Mouse (Mus musculus) left cerebral cortex, adult 18-20 months (tissue): ENCODE measurements around the gene Gria3. TPM values are rescaled to one million over a fixed set of nuclear protein-coding genes. Genes with fewer than 3 reads are reported as not detected.

Source experiments
- DNase-seq, 2 experiments: peaks; one replicate each; pipeline ENCODE4 v3.0.0; 2021 to 2022; ENCODE audit warnings: low spot score in 2 of 2, mixed read lengths in 1 of 2
- microRNA-seq, 2 experiments: library from miRNA; unstranded; fragments of <30 nt; microRNA quantifications; one replicate each; pipeline ENCODE4 v1.2.0; 2021
- total RNA-seq, 2 experiments: library from RNA; stranded (reverse); gene quantifications; 2 replicates each; pipeline ENCODE4 v1.2.3; 2021

Gene Gria3
- total RNA-seq, 2 experiments from 2014 or later, result 192 to 215 TPM

DNA sequence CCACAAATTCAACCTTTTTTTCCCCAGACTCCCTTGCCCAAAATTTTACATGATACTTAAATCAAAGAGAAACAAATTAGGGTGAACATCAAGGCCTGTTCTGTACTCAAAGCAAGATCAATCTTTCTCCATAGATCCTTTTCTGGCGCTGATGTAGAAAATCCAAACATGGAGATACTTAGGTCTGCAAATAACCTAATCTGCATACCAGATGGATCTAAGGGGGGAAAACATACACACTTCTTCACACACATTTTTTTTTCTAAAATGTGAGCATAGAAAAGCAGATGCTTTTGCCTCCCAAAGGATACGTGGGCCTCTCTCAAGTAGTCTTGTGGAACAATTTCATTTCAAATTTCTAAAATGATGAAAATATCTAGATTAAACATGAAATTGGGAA lies 164.2 kb downstream of the Gria3 start:
- DNase-seq, result no peak

DNA sequence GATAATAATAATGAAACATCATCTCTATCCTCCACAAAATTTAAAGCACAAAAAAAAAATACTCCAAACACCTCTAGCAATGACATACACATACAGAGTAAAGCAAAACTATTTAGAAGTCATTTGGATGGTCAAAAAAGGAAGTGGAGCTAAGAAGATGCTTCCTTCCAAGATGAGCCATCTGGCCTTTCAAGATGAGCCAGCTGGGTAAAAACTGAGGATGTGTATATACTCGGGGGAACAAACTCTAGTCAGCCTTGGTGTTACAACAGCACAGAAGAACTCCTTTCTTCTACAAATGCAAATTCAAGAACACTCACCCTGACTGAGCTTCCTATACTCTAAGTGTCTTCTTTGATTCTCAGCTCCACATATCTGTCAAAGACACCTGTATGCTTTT lies 172.4 kb downstream of the Gria3 start:
- peak in 1 of 2 experiments; percentile 9 for DNase-seq

DNA sequence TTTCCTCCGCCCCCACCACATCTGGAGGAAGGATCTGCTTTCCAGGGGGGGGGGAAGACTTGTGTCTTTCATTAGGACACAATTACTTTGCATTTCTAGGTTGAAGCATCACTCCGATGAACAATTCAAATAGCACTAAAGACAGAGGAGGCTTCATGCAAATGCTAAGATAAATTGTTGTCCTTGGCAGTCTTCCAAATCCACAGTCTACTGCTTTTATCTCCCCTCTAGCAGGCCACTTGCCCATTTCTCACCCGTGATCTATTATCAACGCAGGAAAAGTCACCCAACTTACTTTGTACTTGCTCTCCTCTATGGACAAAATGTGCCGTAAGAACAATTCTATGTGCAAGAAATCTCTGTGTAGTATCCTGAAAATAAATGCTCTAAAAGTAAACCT lies 178.1 kb downstream of the Gria3 start:
- no peak for DNase-seq

DNA sequence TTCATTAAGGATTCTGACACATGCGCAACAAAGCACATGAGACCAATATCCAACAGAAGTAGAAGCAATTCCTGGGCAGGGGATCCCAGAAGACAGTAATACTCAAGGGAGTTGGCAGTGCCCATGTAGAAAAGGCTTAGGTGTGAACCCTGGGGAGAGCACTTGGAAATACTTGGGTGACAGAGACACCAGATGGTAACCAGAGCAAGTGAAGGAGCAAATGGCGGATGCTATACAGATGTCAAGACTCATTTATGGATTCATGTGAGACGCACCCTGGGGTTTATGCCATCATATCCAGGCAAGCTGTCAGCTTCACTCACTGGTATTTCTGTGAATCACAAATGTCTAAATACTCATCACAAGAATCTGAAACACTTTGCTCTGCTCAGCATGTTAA lies 187.0 kb downstream of the Gria3 start:
- DNase-seq, result no peak

DNA sequence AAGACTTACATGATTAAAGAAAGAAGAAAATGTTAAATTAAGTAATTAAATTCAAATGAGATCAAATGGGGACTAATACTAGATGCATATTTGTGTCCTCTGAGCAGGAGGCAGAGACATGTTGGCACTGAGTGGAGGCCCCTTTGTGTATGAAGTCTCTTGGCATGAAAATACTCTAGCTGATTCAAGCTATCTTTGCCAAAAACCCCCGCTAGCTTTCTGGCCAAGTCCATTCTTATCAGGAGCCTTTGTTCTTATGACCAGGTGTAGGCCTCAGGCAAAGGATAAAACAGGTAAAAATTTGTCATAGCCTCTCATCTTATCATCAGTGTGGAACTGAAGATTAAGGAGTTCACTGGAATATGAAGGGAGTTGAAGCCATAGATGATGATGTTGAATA lies 206.5 kb downstream of the Gria3 start:
- DNase-seq, result no peak

DNA sequence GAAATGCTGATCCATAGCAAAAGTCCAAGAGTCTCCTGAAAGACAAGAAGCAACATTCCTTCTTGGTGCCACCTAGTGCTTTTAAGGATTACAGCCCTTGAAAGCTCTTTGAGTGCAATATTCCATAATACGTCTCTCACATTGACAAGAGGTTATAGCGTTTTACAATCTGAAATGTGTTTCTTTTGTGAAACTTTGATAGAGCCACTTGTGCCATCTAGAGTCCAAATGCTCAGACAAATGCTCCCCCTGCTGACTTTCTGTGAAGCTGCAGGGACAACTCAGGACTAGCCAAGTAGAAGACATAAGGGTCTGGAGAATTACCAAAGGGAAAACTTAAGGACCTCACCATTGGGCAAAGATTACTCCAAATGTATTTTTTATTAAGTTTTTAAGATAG lies 214.3 kb downstream of the Gria3 start:
- peak; percentile 13 to 23 for DNase-seq

DNA sequence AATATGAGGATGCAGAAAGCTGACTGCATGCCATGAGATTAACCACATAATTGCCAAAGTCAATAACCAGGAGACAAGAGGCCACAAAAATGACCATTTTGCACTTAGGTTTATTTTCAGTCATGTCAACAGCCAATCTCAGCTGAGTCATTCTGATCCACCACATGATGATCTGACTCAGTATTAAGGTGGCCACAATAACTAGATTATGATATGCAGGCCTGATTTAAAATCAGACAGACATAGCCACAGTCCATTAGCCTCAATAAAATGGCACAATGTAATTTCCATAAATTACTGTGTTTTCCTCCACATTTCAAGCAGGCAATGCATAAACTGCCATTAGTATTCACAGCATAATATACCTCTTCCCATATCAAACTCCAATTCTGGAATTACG lies 216.3 kb downstream of the Gria3 start:
- no peak for DNase-seq

DNA sequence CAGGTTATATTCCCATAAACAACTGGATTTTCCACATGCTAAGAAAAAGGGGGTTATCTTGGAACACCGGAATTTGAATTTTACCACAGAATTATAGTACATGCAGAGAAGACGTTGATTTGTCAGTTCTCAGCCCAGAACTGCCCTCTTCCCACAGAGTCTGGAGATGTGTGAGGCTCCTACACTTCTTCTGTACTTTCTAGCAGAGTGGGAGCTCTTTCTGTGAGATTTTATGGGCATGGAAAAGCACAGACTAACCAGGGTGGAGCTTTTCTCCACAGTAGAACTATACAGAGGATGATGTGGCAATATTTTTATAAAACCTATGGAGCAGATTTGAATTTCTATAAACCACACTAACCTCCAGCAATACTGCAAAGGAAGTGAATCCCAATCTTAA lies 217.7 kb downstream of the Gria3 start:
- DNase-seq, result no peak

DNA sequence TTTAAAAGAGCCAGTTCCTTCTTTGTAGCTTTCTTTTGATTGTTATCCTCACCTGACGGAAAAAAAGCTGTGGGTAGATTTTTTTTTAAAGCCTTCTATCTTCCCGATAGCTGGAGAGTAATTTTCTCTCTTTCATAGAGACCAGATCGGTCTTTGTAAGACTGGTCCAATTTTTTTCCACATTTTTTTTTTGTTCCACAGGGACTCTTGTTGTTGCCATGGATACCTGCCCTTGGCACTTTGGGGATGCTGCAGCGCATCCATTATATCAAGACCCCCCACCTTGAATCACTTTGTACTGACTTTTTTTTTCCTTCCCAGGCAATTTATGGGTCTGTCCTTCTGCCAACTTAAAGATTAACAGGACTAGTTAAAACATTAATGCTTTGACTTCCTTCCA lies 232.9 kb downstream of the Gria3 start:
- DNase-seq, result no peak

DNA sequence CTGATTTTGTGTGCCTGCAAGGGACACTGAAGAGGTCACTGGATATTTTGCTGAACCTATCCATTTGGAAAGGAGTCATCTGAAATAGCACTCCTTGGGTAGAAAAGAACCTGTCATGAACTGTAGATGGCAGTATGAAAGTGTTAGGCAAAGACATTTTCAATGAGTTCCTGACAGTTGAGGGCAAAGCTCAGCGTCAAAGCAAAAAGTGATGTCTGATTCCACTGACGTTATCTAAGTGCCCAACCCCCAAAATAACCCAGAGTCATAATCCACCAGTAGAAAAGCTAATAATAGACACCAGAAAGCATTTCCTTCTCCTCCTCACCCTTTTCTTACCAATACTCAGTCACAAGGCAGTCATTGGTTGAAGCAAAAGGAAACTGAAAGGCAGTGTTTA lies 244.3 kb downstream of the Gria3 start:
- no peak for DNase-seq

DNA sequence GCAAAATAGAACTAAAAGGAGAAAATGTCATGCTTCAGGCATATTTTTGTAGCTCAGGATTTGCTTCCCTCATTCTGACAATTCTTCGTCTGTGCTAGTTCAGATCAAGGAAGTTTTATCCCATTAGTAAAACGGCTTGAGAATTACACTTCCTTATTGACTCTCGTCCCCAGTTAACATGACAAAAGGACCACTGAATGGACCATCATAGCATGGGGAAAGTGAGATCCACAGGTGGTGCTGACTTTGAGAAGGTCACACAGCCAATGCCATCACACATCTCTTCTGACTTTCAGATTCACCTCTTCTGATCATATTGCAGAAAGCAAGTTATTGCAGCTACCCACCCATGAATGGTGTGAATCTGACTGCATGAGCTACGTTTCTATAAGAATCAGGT lies 257.1 kb downstream of the Gria3 start:
- DNase-seq, result no peak

DNA sequence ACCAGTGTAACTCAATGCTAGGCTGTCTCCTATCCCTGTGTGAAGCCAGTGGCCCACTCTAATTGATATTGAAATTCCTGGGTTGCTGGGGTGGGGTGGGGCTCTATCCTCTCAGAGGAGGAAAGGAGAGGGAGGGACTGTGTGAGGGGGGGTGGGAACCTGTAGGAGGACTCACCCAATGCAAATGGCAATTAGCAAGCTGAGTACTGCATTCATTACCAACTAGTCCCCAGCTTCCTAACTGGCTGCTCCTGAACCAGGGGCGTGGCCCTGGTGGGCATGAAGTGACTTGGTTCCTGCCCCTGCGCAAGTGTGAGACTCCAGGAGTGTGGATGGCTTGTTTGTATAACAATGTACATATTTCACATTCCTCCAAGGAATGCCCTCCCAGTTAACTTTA lies 288.2 kb downstream of the Gria3 start:
- no peak for DNase-seq

DNA sequence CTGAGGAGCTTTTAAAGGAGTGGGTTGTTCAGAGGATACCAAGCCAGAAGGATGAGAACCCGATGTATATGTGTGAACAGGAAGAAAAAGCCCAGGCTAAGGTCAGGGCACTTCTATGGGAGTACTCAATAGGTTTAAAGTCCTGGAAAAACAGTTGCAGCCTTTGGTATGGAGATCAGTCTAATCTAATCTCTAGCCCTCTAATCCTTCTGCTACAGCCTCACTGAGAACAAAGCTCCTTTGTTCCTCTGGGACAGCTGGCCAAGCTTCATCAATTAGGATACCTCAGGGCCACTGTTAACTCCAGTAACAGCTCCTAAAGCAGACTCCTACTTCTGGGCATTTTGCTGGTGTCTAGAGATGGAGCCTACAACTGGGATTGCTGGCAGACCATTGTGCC lies 291.4 kb downstream of the Gria3 start:
- DNase-seq, result no peak

Small RNAs within 50 kb of the gene (microRNA-seq; reads per million reads assigned to microRNA genes)
- 0 reads per million in 2 experiments for gene Gm22413
